Mouse (Mus musculus): ENCODE data around the gene Dnah5. TPM values are rescaled to one million over a fixed set of nuclear protein-coding genes. Genes with fewer than 3 reads are reported as not detected.
"Not testable (repeated sequence)": the region's sequence is repeated elsewhere in the genome, so short reads cannot be mapped to it uniquely, and the experiment has no call there.

The Dnah5 gene
- polyA plus RNA-seq, 2 experiments from 2014 or later = not detected

GRCm38 (mm10) chr15:28307131-28307530 lies 103.6 kb downstream of the Dnah5 start:
- ATAC-seq = no peak

- no peak for ATAC-seq
Observed at GRCm38 (mm10) chr15:28307884-28308283, 104.3 kb downstream of the Dnah5 start.

DNA sequence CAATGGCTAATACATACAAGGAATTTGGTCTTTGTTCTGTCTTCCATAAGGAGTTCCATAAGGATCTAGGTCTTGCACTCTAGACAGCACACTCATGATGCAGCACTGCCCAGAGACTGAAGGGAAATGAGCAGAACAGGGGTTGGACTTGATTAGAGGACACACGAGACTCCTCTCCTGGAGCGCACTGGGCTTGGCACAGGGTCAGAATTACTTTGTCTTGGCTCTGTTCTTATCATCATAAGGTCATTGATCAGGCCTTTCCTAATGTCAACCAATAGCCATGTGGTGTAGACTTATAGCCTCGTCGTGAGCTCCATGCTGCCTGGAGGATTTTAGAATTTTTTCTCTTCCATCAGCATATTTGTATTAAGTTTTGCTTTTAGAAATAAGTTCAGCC lies 107.0 kb downstream of the Dnah5 start:
- no peak for ATAC-seq

- no peak for ATAC-seq
Observed at GRCm38 (mm10) chr15:28313451-28313850, 109.9 kb downstream of the Dnah5 start.

DNA sequence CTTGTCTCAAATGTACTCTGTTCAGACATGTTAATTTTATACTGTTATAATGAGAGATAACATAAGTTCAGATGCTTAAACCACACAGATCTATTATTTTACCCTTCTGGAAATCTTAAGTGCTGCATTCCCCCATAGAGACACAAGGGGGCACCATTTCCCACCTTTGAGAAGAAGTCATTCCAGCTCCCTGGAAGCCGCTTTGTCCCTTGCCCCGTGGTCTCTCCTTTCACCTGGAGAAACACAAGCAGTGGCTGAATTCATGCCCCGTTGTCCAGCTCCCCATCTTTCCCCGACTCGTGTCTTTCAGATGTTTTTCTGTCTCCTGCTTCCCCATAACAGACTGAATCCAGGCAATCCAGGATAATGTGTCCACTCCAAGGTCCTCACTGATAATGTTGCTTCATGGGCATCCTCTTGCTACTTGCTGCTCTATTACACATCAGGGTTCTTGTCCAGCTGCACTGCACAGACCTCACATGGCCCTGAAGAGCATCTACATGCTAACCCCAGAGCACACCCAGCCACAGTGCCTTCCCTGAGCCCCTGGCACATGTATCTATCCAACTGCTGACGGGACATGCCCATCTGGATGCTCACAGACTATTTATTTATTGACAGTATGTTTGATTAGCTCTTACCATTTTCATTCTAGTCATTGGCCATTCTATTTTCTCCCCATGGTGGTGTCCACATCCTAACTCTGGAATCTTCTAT lies 112.4 kb downstream of the Dnah5 start:
- no peak for ATAC-seq

DNA sequence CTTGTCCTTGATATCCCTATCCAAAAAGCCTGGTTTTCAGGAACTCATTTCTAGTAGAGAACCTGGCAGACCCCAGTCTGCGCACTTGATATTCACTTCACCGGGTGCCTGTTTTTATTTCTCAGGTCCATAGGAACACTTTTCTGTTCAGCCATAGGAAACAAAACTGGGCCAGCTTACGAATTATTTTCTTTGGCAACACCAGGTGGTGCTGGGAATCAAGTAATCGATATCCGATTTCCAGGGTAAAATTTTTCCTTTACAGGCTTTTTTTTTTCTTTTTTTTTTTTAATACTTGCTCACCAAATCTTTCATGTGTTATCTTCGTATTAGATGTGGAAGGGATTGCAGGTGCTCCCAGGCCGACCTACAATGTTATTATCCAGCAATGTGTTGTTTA lies 119.0 kb downstream of the Dnah5 start:
- ATAC-seq = no peak

DNA sequence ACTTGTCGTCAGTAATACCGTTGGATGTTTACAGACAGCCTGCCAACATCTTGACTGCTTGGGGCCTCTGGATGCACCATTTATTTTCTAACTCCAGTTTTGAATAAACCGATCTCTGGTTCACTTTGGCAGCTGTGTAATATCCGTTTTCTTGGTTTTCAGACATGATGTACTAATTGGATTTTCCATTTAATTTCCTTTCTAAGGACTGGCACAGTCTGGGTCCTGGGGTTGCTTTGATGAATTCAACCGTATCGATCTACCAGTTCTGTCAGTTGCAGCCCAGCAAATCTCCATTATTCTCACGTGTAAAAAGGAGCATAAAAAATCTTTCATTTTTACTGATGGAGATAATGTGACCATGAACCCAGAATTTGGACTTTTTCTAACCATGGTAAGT lies 123.4 kb downstream of the Dnah5 start:
- no peak for ATAC-seq

DNA sequence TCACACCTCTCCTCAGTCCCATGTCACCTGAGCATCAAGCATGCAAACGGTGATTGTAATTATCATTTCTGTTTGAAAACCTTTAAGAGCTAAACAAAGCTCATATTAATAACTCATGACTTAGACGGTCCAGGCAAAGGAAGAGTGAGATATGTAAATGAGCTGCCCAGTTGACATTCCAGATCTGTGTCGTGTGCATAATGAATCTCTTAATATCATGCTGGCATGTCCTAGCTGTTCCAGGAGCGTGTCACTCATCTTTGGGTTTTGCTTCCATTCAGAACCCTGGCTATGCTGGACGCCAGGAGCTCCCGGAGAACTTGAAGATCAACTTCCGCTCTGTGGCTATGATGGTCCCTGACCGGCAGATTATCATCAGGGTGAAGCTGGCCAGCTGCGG lies 123.9 kb downstream of the Dnah5 start:
- ATAC-seq = no peak

DNA sequence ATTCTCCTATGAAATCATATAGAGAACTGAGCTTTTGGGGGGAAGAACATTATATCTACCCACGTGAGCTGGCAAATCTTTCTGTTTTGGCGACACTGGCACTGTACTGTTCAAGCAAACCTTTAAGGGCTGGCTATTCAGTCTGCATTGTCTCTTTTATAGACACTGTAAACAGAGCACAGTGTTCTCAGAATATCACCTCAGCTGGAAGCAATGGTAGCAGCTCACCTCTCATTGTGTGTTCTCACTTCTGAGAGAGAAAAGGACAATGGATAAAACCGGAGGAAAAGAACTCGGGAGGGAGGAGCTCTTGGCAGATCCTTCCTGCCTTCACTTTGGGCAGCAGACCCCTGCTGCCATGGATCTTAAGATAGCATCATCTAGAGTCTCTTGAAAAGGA lies 137.6 kb downstream of the Dnah5 start:
- ATAC-seq = no peak

GRCm38 (mm10) chr15:28367561-28367960 lies 164.0 kb downstream of the Dnah5 start:
- no peak for ATAC-seq

DNA sequence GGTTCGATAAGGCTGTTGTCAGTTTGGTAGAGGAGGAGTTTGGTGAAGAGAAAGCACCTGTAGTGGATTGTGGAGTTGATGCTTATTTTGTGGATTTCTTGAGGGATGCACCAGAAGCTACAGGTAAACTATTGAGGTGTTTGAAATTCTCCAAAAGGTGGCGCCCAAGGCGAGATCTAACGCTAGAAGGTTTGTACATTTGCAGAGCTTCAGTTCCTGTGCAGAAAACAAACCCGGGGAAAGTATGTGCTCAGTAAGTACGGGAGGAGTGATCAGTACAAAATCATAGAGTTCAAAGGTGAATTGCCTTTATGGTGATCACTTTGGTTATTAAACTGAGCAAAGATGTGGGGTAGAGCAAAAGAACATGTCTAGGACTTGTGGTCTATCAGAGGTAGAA lies 166.9 kb downstream of the Dnah5 start:
- no peak for ATAC-seq

DNA sequence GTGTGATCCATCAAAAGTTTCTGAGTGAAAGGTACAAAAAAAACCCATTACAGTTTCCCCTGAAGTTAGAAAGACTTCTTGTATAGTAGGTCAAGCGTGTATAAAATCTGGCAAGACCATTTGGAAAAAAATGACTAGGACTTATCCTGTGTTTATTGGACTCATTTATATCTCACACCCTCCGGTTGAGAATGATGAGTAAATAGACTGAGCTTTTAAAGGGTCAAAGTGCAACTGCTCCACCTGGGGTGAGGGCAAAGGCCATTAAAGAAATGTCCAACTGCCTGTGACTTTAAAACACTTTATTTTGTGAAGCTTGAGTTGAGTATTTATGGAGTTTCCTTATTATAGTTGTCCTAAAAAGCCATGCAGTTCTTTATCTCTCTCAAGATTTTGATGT lies 168.0 kb downstream of the Dnah5 start:
- ATAC-seq = no peak

DNA sequence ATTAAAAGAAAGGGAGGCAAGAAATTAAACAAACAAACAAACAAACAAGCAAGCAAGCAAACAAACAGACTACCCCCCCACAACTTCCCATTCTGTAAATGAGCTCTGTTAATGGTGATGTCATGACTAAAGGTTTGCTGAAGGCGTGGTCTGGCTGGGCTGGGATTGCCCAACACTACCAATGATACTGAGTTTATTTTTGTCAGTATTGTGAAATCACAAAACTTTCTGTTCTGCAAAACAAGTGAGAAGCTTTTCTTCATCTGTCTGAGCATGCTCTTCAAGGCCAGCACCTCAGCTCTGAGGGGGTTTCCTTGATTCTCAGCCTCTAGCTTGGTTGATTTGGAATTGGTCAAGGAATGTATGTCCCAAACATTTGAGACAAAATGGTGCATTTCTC lies 170.8 kb downstream of the Dnah5 start:
- ATAC-seq = no peak

DNA sequence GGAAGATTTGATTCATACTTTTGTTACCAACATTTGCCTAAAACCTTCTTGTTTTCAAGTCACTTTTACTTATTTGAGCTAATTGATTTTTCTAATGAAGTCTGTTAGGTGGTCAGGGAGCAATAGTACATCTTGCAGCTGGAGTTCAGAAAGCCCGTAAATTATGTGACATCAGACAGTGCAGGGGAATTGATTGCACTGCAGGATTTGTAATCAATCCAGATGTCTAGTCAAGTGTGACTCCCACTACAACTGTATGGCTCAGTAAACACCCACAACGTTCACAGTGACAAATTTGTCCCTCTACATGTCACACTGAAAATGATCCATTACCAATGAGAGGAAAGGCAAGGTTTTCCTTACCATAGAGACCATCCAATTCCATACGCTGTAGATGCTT lies 177.4 kb downstream of the Dnah5 start:
- no peak for ATAC-seq

GRCm38 (mm10) chr15:28393723-28394122 lies 190.2 kb downstream of the Dnah5 start:
- not testable (repeated sequence) for ATAC-seq

DNA sequence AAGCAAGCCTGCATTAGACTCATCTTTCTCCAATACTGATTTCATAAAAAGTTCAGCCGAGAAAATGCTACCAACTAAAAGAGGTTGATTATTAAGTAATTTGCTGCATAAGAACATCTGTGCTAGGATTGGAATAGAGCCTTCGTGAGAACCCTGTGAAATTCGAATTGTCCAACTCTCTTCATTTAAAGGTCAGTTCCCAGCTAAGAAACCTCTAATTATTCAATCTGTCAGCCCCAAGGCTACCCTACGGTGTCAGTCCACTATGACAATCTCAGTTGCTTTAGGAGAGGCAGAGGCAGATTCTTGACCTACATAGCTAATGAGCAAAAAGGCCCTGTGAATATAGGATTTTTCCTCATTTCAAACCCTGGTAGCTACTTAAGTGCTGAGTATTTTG lies 191.9 kb downstream of the Dnah5 start:
- ATAC-seq = no peak

DNA sequence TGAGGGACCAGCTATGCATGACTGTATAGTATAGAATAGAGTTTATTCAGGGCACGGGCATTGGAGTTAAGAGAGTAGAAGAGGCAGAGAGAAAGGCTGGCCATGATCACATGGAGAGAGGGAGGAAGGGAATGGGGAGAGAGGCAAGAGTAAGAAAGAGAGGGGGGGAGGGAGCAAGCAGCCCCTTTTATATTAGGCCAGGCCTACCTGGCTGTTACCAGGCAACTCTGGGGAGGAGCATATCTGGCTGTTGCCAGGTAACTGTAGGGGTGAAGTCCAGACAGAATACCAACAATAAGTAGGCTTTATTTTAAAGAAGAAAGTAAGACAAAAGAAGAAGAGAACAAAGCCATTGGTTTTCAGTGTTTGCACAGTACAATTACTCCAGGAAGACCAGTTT lies 194.9 kb downstream of the Dnah5 start:
- no peak for ATAC-seq

DNA sequence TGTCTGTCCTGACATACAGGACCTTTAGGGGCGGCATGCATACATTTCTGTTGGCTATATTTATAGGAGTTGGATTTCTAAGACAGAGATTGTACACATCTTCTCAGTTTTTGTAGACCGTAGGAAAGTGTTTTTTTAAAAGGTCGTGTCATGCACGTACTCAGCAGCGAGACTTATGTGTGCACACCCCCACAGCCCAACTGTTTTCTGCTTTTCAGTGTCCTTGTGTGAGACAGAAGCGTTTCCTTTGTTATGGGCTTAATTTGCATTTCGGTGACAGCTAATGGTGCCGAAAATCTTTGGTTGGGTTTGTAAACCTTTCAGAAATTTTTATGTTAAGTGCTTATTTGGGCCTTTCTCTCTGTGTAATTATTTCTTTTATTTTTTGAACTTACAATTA lies 195.7 kb downstream of the Dnah5 start:
- no peak for ATAC-seq

GRCm38 (mm10) chr15:28404630-28405029 lies 201.1 kb downstream of the Dnah5 start:
- no peak for ATAC-seq

DNA sequence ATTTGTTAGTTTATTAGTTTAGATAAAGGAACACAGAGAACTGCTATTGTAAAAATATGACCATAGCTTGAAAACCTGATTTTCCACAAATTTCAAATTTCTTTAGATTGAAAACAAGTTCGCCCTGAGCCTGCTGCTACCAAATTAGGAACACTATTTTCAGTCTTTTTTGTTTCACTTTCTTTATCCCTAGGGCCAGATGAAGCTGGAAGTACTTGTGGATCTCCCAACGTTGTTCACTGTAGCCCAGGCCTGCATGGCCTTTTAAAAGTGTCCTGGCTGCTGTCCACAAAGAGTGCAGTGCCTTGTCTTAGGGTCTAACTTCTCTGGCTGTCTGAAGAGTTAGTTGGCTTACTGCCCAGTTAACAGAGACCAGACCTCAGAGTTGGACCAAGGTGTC lies 201.6 kb downstream of the Dnah5 start:
- ATAC-seq = no peak

DNA sequence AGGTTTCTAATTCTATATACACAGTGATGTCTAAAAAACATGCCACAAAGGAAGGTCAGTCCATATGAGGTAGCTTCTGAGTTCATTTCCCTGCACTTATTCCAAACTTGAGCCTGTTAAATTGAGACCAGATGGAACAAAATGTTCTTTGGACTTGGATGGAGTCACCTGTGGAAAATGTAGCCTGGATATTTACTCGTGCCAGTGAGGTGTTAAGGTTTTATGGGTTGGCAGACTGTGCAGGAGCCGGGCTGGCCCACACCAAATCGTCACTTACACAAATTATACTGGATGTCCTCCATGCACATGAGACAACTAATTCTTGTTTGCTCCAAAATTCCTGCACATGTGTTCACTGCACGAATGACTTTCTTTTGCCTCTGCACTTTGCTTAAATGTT lies 236.2 kb downstream of the Dnah5 start:
- no peak for ATAC-seq

- ATAC-seq = no peak
Observed at GRCm38 (mm10) chr15:28444494-28444893, 240.9 kb downstream of the Dnah5 start.

- ATAC-seq = not testable (repeated sequence)
Observed at GRCm38 (mm10) chr15:28461091-28461778, 257.7 kb downstream of the Dnah5 start.

- no peak for ATAC-seq
Observed at GRCm38 (mm10) chr15:28466591-28467247, 263.2 kb downstream of the Dnah5 start.

Measured in CD4-positive, CD25-positive, alpha-beta regulatory T cell, adult 4 months (primary cell).